Mouse (Mus musculus): ENCODE measurements at regions not wholly inside any gene's neighbourhood (a gene's known extent, or its start where the extent isn't known, plus 50 kb on each side); places are given as distances from the start of the nearest gene placed in this dataset.

- ATAC-seq (replicated peaks; ENCODE audit: low FRiP score, low TSS enrichment, poor library complexity, severe bottlenecking), result no peak
These were observed 166.0 kb downstream of the Calcrl start for GRCm38 (mm10) chr2:84259222-84259621.

GRCm38 (mm10) chr2:84260701-84261100, 164.5 kb downstream of the Calcrl start:
- no peak for ATAC-seq (replicated peaks; ENCODE audit: low FRiP score, low TSS enrichment, poor library complexity, severe bottlenecking)

GRCm38 (mm10) chr2:84261481-84261880, 163.7 kb downstream of the Calcrl start:
- no peak for ATAC-seq (replicated peaks; ENCODE audit: low FRiP score, low TSS enrichment, poor library complexity, severe bottlenecking)

GRCm38 (mm10) chr2:84264485-84264884, 160.7 kb downstream of the Calcrl start:
- no peak for ATAC-seq (replicated peaks; ENCODE audit: low FRiP score, low TSS enrichment, poor library complexity, severe bottlenecking)

- no peak for ATAC-seq (replicated peaks; ENCODE audit: low FRiP score, low TSS enrichment, poor library complexity, severe bottlenecking)
These were observed 160.2 kb downstream of the Calcrl start for GRCm38 (mm10) chr2:84265002-84265401.

GRCm38 (mm10) chr2:84266158-84266557, 159.1 kb downstream of the Calcrl start:
- ATAC-seq (replicated peaks; ENCODE audit: low FRiP score, low TSS enrichment, poor library complexity, severe bottlenecking), result no peak

GRCm38 (mm10) chr2:84266883-84267554, 158.2 kb downstream of the Calcrl start:
- no peak for ATAC-seq (replicated peaks; ENCODE audit: low FRiP score, low TSS enrichment, poor library complexity, severe bottlenecking)

GRCm38 (mm10) chr2:84274038-84274724, 151.0 kb downstream of the Calcrl start:
- ATAC-seq (replicated peaks; ENCODE audit: low FRiP score, low TSS enrichment, poor library complexity, severe bottlenecking), result no peak

GRCm38 (mm10) chr2:84277181-84277580, 148.0 kb downstream of the Calcrl start:
- no peak for ATAC-seq (replicated peaks; ENCODE audit: low FRiP score, low TSS enrichment, poor library complexity, severe bottlenecking)
